Mouse (Mus musculus): Measurements from ENCODE around the gene Tmem199.

- TF ChIP-seq CTCF (IDR thresholded peaks at IDR 0.05; ENCODE audit: borderline replicate concordance, insufficient read depth, low read depth, low read length) (no peak), POLR2A (IDR thresholded peaks at IDR 0.05; ENCODE audit: borderline replicate concordance, insufficient read depth, low read length) (no peak)
Measured at GRCm38 (mm10) chr11:78505430-78505829, 6.5 kb downstream of the Tmem199 start.

Measured in cerebellum, adult 2 months (tissue).